Mouse (Mus musculus) left cerebral cortex, postnatal 14 days (tissue): ENCODE measurements around the gene Galc. TPM values are rescaled to one million over a fixed set of nuclear protein-coding genes. Genes with fewer than 3 reads are reported as not detected.

Experiments
- DNase-seq, 2 experiments: peaks; one replicate each; pipeline ENCODE4 v3.0.0; 2021 to 2022; ENCODE audit warnings: low spot score in 2 of 2, mixed read lengths in 1 of 2
- intact Hi-C: fragments of 180-260 bp; cut with DNase I; formaldehyde crosslinking; loops from one replicate; pipeline ENCODE4 v1.15.1; 2025
- total RNA-seq, 2 experiments: library from RNA; stranded (reverse); gene quantifications; 2 replicates each; pipeline ENCODE4 v1.2.3; 2021

The Galc gene
- total RNA-seq, 2 experiments from 2014 or later: 19.0 to 20.1 TPM

DNA sequence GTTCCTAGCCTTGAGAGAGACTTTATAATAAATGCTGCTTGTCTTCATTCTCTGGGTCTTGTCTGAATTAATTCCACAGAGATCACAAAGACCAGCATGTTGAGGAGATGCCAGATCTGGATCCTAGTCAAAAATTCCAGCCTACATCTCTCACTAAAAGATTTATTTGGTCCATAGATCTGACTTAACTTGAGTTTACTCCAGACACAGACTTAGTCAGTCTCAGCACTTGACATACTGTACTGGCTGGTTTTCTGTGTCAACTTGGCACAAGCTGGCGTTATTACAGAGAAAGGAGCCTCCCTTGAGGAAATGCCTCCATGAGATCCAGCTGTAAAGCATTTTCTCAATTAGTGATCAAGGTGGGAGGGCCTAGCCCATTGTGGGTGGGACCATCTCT is 61.9 kb downstream of the Galc start:
- intact Hi-C loops: no loop called here
- DNase-seq: no peak

DNA sequence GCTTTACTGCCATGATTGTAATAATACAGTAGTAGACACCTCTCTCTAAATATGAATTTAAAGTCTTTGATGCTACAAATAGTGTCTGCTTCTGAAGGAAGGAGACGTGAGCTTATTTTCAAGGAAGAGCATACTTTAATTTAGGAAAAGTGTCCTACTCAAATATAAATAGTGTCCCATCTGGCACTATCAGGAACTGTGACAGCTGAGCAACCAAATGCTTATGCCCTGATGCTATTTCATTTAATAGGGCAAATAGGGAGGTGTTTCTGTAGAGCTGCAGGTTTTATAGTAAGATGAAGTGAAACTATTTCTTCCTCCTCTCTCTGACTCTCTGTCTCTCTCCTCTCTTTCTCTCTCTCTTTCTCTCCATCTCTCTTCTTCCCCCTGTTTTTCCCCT is 69.1 kb downstream of the Galc start:
- intact Hi-C loops: no loop called here
- no peak for DNase-seq

DNA sequence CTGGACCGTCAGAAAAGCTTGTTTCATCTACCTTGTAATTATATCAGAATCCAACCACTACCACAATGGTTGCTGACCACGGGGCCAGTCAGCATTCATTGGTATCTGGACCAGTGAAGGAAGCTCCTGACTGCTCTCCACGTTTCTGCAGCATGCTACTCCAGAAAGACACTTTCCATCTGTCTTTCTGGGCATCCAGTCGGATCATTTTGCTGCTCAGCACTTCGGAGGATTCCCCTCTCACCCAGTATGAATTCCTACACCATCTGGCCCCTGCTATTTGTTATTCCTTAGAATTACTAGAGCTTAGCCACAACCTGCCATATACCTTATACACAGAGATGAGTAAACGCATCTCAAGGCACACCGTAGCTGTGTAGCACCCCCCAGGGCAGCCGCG is 70.2 kb downstream of the Galc start:
- no peak for DNase-seq
- intact Hi-C loops: loop anchor here (10.0 kb wide), 1 partner anchor 1034 kb away; no protein-coding TSS in a partner anchor

DNA sequence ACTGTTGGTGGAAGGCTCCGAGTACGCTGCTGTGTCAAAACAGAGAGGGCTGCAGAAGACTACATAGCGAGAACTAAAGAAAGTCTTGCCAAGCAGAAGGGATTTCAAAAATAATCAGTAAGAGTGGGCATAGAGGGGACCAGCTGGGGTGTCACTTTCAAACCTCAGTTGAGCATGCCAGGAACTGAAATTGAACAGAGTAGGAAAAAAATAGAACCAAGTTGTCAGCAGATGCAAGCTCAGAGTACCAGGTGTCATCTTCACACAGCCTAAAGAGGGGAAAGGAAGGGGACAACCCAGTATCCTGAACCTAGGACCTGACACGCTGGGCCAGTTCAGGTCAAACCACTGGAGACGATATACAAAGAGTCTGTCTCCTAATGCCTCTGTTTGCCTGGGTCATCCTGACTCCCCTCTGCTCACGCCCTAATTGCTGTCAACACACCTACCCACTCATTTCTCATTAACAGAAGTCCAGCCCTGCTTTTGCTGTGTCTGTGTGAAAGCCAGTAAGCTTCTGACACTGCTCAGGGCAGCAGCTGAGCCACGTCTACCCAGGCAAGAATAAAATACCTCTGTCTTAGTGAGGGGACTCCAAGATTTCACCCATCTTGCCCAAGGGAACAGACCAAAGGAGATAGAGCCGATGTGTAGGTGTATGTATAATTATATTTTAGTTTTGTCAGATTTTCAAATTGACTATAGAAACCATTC is 71.9 kb downstream of the Galc start:
- intact Hi-C loops: loop anchor here (10.0 kb wide), 1 partner anchor 1033 kb away; no protein-coding TSS in a partner anchor
- peak; percentile 43 to 77 for DNase-seq

DNA sequence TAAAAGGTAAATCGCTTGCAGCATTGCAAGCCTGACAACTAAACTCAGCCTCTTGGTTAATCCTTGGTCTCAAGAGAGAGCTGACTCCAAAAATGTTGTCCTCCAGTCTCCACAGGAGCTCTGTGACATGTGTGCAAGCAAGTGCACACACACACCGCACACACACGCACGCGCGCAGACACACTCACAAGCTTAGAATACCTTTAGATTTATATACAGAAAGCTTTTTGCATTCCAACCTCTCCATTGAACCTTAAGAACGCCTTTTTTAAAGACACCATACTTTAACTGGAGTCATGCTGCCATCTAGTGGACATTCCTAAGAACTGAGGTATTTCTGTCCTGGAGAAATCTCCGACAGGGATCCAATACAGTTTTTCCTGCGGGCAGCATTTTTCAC is 77.5 kb downstream of the Galc start:
- peak; percentile 71 to 83 for DNase-seq
- intact Hi-C loops: loop anchor here (10.0 kb wide), 1 partner anchor 1027 kb away; no protein-coding TSS in a partner anchor

DNA sequence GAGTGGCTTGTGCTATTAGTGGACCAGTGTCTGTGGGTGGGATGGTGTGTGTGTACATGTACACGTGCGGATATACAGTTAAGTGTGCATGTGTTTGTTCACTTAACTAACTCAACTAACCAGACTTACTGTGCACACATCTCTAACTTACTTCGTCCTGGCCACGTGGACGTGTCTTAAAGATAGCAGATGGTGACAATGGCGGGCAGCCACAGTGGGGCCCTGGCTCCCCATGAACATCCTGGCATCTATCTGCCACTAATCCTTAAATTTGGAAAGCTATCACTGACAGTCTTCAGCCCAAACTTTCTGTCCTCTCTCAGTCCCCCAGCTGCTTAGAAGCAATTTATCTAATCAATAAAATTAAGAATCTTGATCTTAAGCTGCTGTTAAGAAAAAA is 78.5 kb downstream of the Galc start:
- intact Hi-C loops: loop anchor here (10.0 kb wide), 1 partner anchor 1026 kb away; no protein-coding TSS in a partner anchor
- DNase-seq: no peak

DNA sequence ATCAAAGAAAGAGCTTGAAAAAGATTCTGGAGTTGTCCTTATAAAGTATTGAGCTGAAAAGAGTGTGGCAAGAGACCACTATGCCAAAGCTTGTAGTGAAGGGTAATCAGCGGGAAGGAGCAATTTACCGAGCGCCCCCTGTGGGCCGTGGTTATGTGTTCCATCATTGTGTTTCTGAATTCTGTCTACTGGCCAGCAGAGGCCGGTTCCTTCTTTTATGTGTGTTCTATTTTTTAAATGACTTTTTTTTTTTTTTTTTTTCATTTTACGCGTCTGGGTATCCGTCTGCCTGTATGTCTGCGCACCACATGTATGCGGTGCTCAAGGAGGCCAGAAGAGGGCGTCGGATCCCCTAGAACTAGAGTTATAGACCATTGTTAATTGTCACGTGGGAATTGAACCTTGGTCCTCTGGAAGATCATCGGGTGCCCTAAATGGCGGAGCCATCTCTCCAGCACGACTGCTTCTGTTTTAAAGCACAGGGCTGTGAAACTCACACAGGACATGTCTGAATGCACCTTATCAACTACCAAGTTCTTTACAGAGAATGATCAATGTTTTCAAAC is 78.9 kb downstream of the Galc start:
- intact Hi-C loops: loop anchor here (10.0 kb wide), 1 partner anchor 1026 kb away; no protein-coding TSS in a partner anchor
- no peak for DNase-seq

DNA sequence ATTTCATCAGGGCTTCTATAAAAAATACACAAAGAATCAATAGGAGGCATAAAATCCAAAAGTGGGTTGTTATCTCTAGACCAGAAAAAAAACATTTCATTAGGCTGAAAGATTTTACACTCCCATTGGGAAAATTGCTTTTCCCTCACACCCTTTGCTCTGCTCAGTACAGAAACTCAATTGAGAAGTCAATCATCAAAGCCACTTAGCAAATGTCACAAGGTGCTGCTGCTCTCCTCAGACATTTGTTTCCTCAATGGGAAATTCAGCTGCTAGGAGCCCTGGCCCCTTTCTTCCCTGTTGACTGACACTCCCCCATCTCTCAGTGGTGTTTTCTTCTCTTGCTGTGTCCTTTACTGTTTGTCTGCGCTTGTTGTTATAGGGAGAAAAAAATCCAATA is 79.8 kb downstream of the Galc start:
- no peak for DNase-seq
- intact Hi-C loops: no loop called here

DNA sequence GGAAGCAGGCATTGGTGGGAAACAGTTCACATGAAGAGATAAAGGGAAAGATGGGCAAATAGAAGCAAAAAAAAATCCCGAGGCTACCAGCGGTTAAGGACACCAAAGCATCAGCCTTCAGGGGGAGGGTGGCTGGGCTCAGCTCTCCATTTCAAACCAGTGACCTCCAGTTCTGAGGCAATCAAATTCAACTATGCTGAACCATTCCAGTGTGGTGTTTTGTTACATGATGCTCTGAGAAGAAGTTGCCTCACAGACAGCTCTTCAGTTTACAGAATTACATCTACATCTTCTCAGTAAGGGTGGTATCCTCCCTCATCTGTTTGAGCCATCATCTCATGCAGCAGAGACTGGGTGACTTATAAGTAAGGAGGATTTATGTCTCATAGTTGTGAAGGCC is 82.6 kb downstream of the Galc start:
- DNase-seq: no peak
- intact Hi-C loops: no loop called here

DNA sequence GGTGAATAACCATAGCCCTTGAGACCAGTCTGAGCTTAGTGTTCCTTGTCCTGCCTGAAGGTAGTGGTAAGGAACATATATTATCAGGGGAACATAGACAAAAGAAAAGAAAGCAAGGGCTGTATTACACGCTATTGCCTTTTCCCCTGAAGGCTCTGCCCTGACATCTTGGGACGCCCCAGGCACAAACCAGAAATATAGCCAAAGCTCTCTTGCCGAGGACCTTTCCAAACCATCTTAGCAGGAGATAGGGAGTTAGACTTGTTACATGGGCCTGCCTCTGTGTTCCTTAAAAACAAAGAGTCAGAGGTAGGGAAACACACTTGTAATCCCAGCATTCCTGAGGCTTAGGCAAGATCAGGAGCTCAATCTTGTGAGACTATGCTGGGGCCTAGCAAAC is 97.4 kb downstream of the Galc start:
- no peak for DNase-seq
- intact Hi-C loops: no loop called here

DNA sequence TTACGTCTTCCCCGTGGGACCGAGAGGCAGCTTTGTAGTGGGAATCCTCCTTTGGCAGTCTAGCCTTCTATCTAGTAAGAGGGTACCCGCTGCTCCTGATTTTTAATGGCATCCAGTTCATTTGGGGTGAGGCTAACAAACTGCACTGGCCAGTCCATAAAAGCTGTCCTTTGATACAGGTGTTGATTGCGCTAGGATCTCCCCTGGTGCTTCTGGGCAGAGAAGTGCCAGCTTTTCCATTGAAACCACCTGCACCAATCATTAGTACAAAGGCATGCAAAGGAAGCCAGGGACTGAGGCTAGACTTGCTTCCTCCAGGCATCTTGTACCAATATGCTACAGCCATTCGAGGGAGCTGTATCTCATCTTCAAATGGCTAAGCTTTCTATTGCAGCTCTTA is 98.4 kb downstream of the Galc start:
- DNase-seq: no peak
- intact Hi-C loops: no loop called here

Other genes with a start within 250 kb of the Galc start
- not detected for gene Gpr65, start 9.2 kb upstream of the Galc start, total RNA-seq